Mouse (Mus musculus) thymus, adult 18-20 months (tissue): ENCODE measurements around the gene Mcf2l.

Source experiments
- DNase-seq, 2 experiments: peaks; one replicate each; pipeline ENCODE4 v3.0.0; 2022; ENCODE audit warnings: mixed read lengths in 2 of 2

Gene Mcf2l

DNA sequence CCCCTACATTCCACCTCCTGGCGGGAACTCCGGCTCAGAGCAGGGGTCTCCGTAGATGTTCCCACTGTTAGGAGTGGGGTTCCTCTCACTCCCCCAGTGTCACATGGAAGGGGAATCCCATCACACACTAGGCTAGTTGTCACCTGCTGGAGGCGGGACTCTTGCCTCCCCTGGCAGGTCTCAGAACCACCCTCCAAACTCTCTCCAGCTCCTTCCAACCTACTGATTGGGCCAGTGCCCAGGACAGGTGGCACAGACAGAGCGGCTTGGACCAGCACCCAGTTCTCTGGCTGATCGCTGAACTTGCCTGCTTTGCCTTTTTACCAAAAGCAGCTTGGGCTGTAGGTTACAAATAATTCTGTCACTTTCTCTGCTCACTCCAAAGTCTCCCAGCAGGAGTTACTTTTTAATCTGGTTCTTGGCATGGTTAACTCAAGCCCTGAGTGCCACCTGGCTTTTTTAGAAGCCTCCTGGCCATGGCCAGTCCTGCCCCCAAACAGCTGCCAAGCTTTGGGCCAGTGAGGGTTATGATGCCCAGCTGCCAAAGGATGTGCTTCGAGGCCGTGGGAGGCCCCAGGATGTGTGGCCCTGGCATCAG is 687 bp downstream of the Mcf2l start:
- peak in 1 of 2 experiments; percentile 23 for DNase-seq

- DNase-seq = no peak
These were observed 1.4 kb downstream of the Mcf2l start for GRCm38 (mm10) chr8:12874971-12875370.

DNA sequence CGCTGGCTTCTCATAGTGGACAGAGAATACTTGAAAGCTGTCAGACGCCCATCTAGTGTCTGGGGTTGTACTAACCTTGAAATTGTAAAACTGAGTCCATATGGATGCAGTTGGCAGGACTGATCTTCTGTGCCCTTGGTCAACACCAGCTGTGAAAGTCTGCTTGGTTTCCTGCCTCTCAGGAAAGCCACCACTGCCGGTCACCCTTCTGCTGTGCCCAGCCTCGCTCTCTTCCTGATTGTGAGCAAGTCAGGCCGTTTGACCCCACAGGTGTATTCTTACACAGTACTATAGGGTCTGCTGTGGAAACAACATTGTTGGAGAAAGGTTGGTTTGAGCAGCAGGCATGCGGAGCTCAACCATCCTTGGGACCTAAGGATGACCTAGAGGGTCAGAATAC is 3.5 kb downstream of the Mcf2l start:
- no peak for DNase-seq

DNA sequence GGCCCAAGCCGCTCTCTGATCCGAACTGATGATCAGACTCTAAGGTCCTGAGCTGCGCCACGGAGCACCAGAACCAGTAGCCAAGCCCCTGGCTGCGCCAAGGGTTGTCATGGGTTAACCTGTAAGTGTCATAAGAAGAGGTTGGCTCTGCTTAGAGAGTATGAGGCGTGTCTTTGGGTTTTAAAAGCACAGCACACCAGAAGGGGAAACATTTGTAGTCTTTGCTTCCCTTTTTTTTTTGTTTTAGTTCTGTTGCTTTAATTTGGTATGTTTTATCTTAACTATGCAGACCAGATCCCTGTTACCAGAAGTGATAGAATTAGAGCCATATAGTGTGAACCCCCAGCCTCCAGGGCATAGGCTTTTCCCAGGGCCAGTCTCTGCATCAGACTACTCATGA is 6.6 kb downstream of the Mcf2l start:
- DNase-seq = no peak

GRCm38 (mm10) chr8:12883051-12884004 is 9.7 kb downstream of the Mcf2l start:
- DNase-seq = no peak

DNA sequence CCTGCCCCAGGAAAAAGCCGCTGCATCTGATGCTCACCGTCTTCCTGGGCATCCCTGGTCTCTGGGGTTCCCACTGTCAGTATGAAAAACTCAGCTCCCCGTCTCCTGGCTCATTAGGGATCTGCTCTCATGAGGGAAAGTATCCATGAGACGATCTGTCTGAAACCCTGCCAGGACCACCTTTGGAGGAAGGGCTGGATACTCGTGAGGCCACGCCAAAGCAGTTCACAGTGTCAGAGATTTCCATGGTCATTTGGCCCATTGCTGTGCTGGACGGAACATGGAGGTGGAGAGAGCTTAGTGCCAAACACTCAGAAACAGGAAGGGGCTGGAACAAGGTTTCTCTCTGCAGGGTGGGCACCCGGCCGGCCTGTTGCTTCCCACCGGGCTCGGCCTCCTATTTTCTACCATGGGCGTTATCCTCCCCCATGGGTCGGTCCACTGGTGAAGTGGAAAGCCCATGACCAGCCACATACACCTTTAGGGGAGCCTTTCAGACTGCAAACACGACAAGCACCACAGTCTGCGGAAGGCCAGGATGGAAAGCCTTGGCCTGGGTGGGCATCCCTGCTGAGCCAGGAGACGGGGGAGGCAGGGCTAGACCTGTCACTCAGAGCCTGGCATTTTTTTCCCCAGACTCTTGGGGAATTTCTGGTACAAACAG is 14.3 kb downstream of the Mcf2l start:
- no peak for DNase-seq

- no peak for DNase-seq
These were observed 15.5 kb downstream of the Mcf2l start for GRCm38 (mm10) chr8:12889046-12889598.

- DNase-seq = no peak
These were observed 19.4 kb downstream of the Mcf2l start for GRCm38 (mm10) chr8:12892882-12893446.

DNA sequence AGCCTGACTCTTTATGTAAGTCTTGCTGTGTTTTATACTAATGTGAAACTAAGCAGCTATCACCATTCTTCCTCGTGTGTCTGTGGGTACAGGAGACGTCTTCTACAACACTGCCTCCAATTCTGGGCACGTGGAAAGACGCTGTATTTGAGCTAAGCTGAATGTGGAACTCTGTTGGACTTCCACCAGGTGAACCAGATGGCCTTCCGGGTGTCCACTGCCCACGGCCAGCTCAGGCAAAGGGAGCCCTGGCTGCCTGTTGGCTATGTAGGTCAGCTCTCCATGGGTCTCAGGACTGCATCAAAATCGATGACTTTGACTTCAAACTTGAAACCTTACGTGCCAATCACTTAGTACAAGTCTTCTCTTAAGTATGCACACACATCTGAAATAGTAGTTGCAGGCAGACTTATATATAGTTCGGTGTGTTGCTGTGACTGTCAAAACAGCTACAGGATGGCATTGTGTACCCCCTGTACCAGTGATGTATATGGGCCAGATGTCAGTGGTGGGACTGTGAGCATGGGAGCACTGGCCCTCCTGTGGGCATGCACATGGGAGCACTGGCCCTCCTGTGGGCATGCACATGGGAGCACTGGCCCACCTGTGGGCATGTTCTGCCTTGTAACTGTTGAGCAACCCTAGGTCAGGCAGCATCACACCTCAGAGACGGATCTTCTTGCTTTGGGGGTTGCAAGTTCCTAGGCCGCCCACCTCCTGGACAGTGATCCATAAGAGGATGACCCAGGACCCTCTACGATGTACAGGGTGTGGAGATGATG is 20.4 kb downstream of the Mcf2l start:
- no peak for DNase-seq

GRCm38 (mm10) chr8:12894783-12895534 is 21.4 kb downstream of the Mcf2l start:
- DNase-seq = no peak

DNA sequence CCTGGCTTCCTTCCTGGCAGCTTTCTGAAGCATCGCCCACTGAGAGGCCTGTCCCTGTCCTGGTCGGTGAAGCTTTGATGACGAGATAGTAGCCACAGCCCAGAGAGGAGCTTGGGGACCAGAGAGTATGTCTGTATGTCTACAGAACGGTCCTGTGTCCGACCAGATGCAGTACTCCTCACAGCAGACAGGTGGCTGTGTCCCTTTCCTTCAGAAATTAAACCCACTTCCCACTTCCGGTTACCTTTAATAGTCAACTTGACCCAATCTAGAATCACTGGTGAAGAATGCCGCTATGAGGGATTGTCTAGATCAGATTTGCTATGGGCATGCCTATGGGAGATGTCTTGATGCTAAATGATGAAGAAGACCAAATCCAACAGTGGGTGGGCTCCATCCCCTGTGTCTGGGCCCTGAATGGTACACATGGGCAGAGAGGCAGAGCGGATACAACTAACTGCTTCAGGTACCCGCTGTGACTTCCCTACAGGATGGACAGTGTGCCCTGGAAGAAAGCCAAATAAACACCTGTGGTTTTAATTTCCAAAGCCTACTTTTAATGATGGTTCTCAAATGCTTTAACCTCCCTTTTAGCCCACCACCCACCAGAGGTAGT is 22.0 kb downstream of the Mcf2l start:
- no peak for DNase-seq

- no peak for DNase-seq
These were observed 23.1 kb downstream of the Mcf2l start for GRCm38 (mm10) chr8:12896494-12897373.

DNA sequence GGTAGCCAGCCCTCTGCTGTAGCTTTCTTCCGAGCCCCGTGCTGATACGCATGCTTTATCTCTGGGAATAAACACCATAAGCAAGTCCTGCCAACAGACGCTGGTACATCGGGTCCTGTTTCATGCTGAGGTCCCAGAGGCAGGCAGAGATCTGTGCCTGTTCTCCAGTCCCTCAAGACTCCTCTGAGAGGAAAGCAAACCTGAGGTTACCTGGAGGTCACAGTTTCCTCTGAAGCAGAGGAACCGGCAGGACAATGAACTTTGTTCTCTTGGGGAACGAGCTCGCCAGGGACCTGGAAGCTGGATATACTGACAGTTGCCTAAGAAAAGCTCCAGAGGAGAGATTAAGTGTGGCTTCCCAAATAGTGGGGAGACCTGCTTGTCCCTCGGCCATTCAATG is 24.2 kb downstream of the Mcf2l start:
- no peak for DNase-seq

GRCm38 (mm10) chr8:12903790-12904415 is 30.3 kb downstream of the Mcf2l start:
- no peak for DNase-seq

GRCm38 (mm10) chr8:12905122-12905521 is 31.5 kb downstream of the Mcf2l start:
- DNase-seq = no peak

DNA sequence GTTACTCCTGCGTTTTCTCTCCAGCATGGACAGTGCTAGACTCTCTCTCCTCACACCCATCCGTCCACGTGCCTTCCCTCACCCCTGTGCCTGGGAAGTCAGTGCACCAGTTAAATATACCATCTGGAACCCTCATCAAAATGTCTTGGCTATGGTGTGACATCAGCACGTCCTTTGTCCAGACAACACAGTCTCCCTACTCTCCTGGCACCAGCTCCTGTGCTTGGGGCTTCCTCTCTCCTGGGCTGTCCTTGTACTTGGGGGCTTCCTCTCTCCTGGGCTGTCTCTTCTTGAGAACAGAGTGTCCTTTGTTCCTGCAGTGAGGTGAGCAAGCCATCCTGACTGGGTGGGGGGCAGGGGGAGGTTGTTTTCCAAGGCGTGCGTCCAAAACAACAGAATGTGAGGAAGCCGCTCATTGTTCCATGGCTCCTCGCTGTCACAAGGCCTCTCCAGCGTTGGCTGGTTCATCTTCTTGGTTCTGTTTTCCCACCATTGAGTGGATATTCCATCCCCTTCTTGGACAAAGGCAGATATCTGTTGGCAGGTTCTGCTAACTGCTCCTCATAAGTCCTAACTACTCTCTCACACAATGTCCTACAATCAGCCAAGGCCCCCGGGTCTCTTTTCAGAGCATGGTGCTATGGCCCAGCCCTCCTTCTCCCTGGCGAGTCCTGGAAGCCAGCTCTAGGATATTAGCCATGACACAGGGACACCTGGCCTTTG is 32.2 kb downstream of the Mcf2l start:
- DNase-seq = no peak

DNA sequence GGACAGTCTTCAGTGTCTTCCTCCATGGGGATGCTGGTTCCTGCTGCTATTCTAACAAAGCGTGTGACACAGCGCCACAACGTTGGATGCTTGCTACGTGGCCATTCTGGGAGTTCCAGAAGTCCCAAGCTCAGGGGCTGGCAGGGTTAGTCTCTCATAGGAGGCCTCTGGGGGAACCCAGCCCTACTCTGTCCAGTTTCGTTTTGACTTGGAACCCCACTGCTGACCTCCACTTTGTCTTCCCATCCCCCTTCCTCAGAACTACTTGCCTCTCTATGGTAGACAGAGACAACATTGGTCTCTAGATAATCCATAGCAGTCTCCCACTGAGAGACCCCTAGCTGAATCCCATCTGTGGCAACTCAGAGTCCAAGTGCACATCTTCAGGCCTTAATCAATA is 33.0 kb downstream of the Mcf2l start:
- no peak for DNase-seq

GRCm38 (mm10) chr8:12907730-12908129 is 34.1 kb downstream of the Mcf2l start:
- DNase-seq = no peak

DNA sequence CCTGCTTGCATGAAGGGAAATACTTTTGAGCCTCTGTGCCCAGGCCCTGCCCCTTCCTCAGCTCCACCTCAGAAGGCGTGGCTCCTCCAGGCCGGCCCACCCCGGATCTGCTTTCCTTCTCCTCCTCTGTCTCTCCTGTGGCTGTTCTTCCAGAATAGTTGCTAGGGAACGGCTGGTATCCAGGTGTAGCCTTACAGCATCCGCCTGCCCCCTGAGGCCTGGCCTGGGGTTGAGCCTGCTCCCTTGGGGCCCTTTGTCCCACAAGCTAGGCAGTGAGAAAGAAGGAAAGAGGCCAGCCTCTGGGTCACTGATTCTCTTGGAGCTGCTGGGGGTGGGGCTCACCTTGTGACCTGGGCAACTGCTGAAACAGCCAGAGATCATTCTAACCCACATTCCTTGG is 38.4 kb downstream of the Mcf2l start:
- DNase-seq = no peak
